19 mouse cellular contexts compared by ENCODE assay signal in genomic region chr12:105541590-105542402, GRCm38 (mm10). TPM values are rescaled to one million over a fixed set of nuclear protein-coding genes. Genes with fewer than 3 reads are reported as not detected.
"Had no signal": no experiment of that assay in that cellular context is flagged by ENCODE, and none has a peak within 500 bp of the region (broad histone marks: within the 10 kb centered on the region; RNA-seq: fewer than 3 reads in every experiment).

No protein-coding gene starts in this region.

- H3K36me3 ChIP-seq: kidney, embryonic 15.5 days; liver, embryonic 13.5 days; midbrain, embryonic 10.5 days; neural tube, embryonic 12.5 days; neural tube, embryonic 15.5 days had no signal

- H3K4me3 ChIP-seq: kidney, embryonic 15.5 days; left cerebral cortex, adult 2 months; liver, embryonic 13.5 days; megakaryocyte, embryonic 14.5 days; midbrain, embryonic 10.5 days; neural tube, embryonic 12.5 days; neural tube, embryonic 15.5 days had no signal

- DNase-seq: kidney, adult 2 months; kidney, postnatal 10 days; kidney, postnatal 36 days; layer of hippocampus, postnatal 36 days; liver, embryonic 13.5 days; lung, postnatal 14 days; midbrain, embryonic 14.5 days; right cerebral cortex, adult 18-20 months; right cerebral cortex, postnatal 14 days; right cerebral cortex, postnatal 4 days; thymus, postnatal 25 days had no signal

- H3K4me1 ChIP-seq: megakaryocyte, embryonic 14.5 days had no signal

- H3K9ac ChIP-seq: kidney, embryonic 15.5 days; liver, embryonic 13.5 days; neural tube, embryonic 12.5 days; neural tube, embryonic 15.5 days had no signal

- H3K9me3 ChIP-seq: kidney, embryonic 15.5 days; liver, embryonic 13.5 days; neural tube, embryonic 12.5 days; neural tube, embryonic 15.5 days had no signal

- H3K27ac ChIP-seq: kidney, embryonic 15.5 days; left cerebral cortex, adult 2 months; liver, embryonic 13.5 days; midbrain, embryonic 10.5 days; neural tube, embryonic 12.5 days; neural tube, embryonic 15.5 days had no signal

- H3K27me3 ChIP-seq: kidney, embryonic 15.5 days; liver, embryonic 13.5 days; neural tube, embryonic 12.5 days; neural tube, embryonic 15.5 days had no signal

- ATAC-seq: intestine, embryonic 16.5 days had no signal

- H3K4me2 ChIP-seq: kidney, embryonic 15.5 days; liver, embryonic 13.5 days; neural tube, embryonic 12.5 days; neural tube, embryonic 15.5 days had no signal

RNA-seq across cellular contexts. Expression of gene Bdkrb2, which starts 21.2 kb away (rescaled TPM):
- polyA plus RNA-seq: liver, adult 2 months; liver, embryonic 13.5 days had no signal
